ENCODE assay signal across 21 mouse cellular contexts in the genomic region with DNA sequence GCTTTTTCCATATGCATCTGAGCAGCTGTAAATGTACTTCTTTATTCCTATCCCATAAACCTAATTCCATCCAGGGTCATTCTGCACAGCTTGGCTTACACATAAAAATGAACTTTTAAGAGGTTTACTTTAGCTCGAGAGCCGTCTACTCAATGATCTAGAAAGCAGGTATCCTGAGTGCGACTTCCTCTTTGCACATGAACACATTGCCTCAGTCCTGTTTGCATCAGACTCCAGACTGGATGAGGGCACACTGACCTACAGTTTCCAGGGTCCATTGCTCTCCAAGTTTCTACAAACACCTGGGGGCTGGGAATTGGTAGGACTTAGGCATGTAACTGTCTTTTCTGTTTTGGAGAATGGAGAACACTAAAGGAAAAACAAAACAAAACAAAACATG.
"Had no signal": no experiment of that assay in that cellular context is flagged by ENCODE, and none has a peak within 500 bp of the region (broad histone marks: within the 10 kb centered on the region; RNA-seq: fewer than 3 reads in every experiment).

No protein-coding gene starts in this region.

- ATAC-seq: forebrain, postnatal 0 days; hindbrain, postnatal 0 days; intestine, embryonic 16.5 days had no signal

- H3K9me3 ChIP-seq: heart, embryonic 10.5 days; heart, embryonic 12.5 days; hindbrain, embryonic 13.5 days; hindbrain, embryonic 15.5 days; kidney, embryonic 15.5 days; limb, embryonic 15.5 days had no signal

- H3K4me1 ChIP-seq: heart, embryonic 10.5 days; heart, embryonic 12.5 days; hindbrain, embryonic 13.5 days; hindbrain, embryonic 15.5 days; kidney, embryonic 15.5 days; limb, embryonic 15.5 days had no signal

- H3K4me3 ChIP-seq: heart, embryonic 10.5 days; heart, embryonic 12.5 days; hindbrain, embryonic 13.5 days; hindbrain, embryonic 15.5 days; kidney, embryonic 15.5 days; layer of hippocampus, adult 2 months; left cerebral cortex, adult 2 months; limb, embryonic 15.5 days had no signal

- DNase-seq: forebrain, postnatal 0 days; gastrocnemius, postnatal 14 days; gastrocnemius, postnatal 36 days; heart, adult 18-20 months; heart, postnatal 10 days; kidney, adult 11 months; kidney, adult 2 months; kidney, adult 9 months; kidney, postnatal 14 days; kidney, postnatal 4 days had no signal

- H3K27me3 ChIP-seq: hindbrain, embryonic 13.5 days; hindbrain, embryonic 15.5 days; limb, embryonic 15.5 days had no signal

- H3K27ac ChIP-seq: heart, embryonic 10.5 days; hindbrain, embryonic 13.5 days; hindbrain, embryonic 15.5 days; hindbrain, postnatal 0 days; kidney, embryonic 15.5 days; kidney, postnatal 0 days; layer of hippocampus, adult 2 months; left cerebral cortex, adult 2 months; limb, embryonic 15.5 days had no signal

- H3K9ac ChIP-seq: forebrain, postnatal 0 days; heart, embryonic 12.5 days; hindbrain, embryonic 13.5 days; hindbrain, embryonic 15.5 days; kidney, embryonic 15.5 days; limb, embryonic 15.5 days had no signal

- H3K36me3 ChIP-seq: heart, embryonic 10.5 days; heart, embryonic 12.5 days; hindbrain, embryonic 13.5 days; hindbrain, embryonic 15.5 days; kidney, embryonic 15.5 days; limb, embryonic 15.5 days had no signal

- H3K4me2 ChIP-seq: heart, embryonic 12.5 days; hindbrain, embryonic 13.5 days; hindbrain, embryonic 15.5 days; kidney, embryonic 15.5 days; limb, embryonic 15.5 days had no signal
